Mouse (Mus musculus): ENCODE measurements around the gene Cdc25b. TPM values are rescaled to one million over a fixed set of nuclear protein-coding genes. Genes with fewer than 3 reads are reported as not detected.

The Cdc25b gene
- polyA plus RNA-seq, 2 experiments: 52.1 to 76.4 TPM

- Histone ChIP-seq H3K36me3 (ENCODE audit: control insufficient read depth, insufficient read depth, low read length) (peaks cover 15% of the 10 kb centered on the region), H3K4me3 (replicated peaks; ENCODE audit: low read length) (peak overlapping the region; percentile 64), H3K9ac (ENCODE audit: low read depth, low read length, severe bottlenecking) (peak overlapping the region; percentile 81), H3K4me1 (ENCODE audit: control insufficient read depth, insufficient read depth, low read length) (peaks cover 14% of the 10 kb centered on the region), H3K27me3 (ENCODE audit: control insufficient read depth, insufficient read depth, low read length) (no peaks in the 10 kb centered on the region), H3K27ac (replicated peaks; ENCODE audit: low read depth, low read length) (peak overlapping the region; percentile 61), H3K9me3 (ENCODE audit: control insufficient read depth, low read length) (no peaks in the 10 kb centered on the region), H3K4me2 (replicated peaks; ENCODE audit: low read depth, low read length, severe bottlenecking) (peak overlapping the region; percentile 88)
- WGBS: 9% methylated on average over 28 of the region's 28 CpGs
- ATAC-seq (ENCODE audit: low FRiP score, low read depth) (no peak; the same call in 1 of the 2 replicates), DNase-seq (ENCODE audit: low spot score) (no peak)
- TF ChIP-seq POLR2A (IDR thresholded peaks at IDR 0.05; ENCODE audit: borderline replicate concordance, extremely low read depth, insufficient read depth, insufficient read length): 0 out of 2 replicates have a peak, but pooled peaks have one; percentile 51
Observed at GRCm38 (mm10) chr2:131234127-131234650, 47.4 kb downstream of the Cdc25b start.

GRCm38 (mm10) chr2:131234970-131235635, 48.4 kb downstream of the Cdc25b start:
- H3K36me3 ChIP-seq (ENCODE audit: control insufficient read depth, insufficient read depth, low read length): peaks cover 22% of the 10 kb centered on the region
- no peaks in the 10 kb centered on the region for H3K9me3 ChIP-seq (ENCODE audit: control insufficient read depth, low read length)
- no peaks in the 10 kb centered on the region for H3K27me3 ChIP-seq (ENCODE audit: control insufficient read depth, insufficient read depth, low read length)
- no peak for TF ChIP-seq POLR2A (IDR thresholded peaks at IDR 0.05; ENCODE audit: borderline replicate concordance, extremely low read depth, insufficient read depth, insufficient read length)
- no peak overlapping the region for H3K27ac ChIP-seq (replicated peaks; ENCODE audit: low read depth, low read length)
- ATAC-seq (ENCODE audit: low FRiP score, low read depth) (no peak), DNase-seq (ENCODE audit: low spot score) (no peak)
- peak overlapping the region; percentile 81; the same call in 1 of the 2 replicates for H3K9ac ChIP-seq (ENCODE audit: low read depth, low read length, severe bottlenecking)
- peak overlapping the region; percentile 88 for H3K4me2 ChIP-seq (replicated peaks; ENCODE audit: low read depth, low read length, severe bottlenecking)
- WGBS: 75% methylated on average over 7 of the region's 7 CpGs
- H3K4me1 ChIP-seq (ENCODE audit: control insufficient read depth, insufficient read depth, low read length): peaks cover 14% of the 10 kb centered on the region
- H3K4me3 ChIP-seq (replicated peaks; ENCODE audit: low read length): peak overlapping the region; percentile 64; the same call in 1 of the 2 replicates

GRCm38 (mm10) chr2:131242180-131242579, 55.4 kb downstream of the Cdc25b start:
- Histone ChIP-seq H3K4me2 (replicated peaks; ENCODE audit: low read depth, low read length, severe bottlenecking) (no peak overlapping the region), H3K4me3 (replicated peaks; ENCODE audit: low read length) (no peak overlapping the region), H3K4me1 (ENCODE audit: control insufficient read depth, insufficient read depth, low read length) (no peaks in the 10 kb centered on the region), H3K27ac (replicated peaks; ENCODE audit: low read depth, low read length) (no peak overlapping the region), H3K36me3 (ENCODE audit: control insufficient read depth, insufficient read depth, low read length) (peaks cover 86% of the 10 kb centered on the region), H3K9ac (ENCODE audit: low read depth, low read length, severe bottlenecking) (no peak overlapping the region), H3K27me3 (ENCODE audit: control insufficient read depth, insufficient read depth, low read length) (no peaks in the 10 kb centered on the region), H3K9me3 (ENCODE audit: control insufficient read depth, low read length) (no peaks in the 10 kb centered on the region)
- no peak for DNase-seq (ENCODE audit: low spot score)
- TF ChIP-seq POLR2A (IDR thresholded peaks at IDR 0.05; ENCODE audit: borderline replicate concordance, extremely low read depth, insufficient read depth, insufficient read length): no peak
- ATAC-seq (ENCODE audit: low FRiP score, low read depth): no peak

- Histone ChIP-seq H3K27ac (replicated peaks; ENCODE audit: low read depth, low read length) (no peak overlapping the region), H3K27me3 (ENCODE audit: control insufficient read depth, insufficient read depth, low read length) (no peaks in the 10 kb centered on the region), H3K9me3 (ENCODE audit: control insufficient read depth, low read length) (no peaks in the 10 kb centered on the region), H3K4me1 (ENCODE audit: control insufficient read depth, insufficient read depth, low read length) (no peaks in the 10 kb centered on the region), H3K9ac (ENCODE audit: low read depth, low read length, severe bottlenecking) (no peak overlapping the region), H3K36me3 (ENCODE audit: control insufficient read depth, insufficient read depth, low read length) (peaks cover 89% of the 10 kb centered on the region), H3K4me3 (replicated peaks; ENCODE audit: low read length) (no peak overlapping the region), H3K4me2 (replicated peaks; ENCODE audit: low read depth, low read length, severe bottlenecking) (no peak overlapping the region)
- no peak for TF ChIP-seq POLR2A (IDR thresholded peaks at IDR 0.05; ENCODE audit: borderline replicate concordance, extremely low read depth, insufficient read depth, insufficient read length)
- DNase-seq (ENCODE audit: low spot score) (no peak), ATAC-seq (ENCODE audit: low FRiP score, low read depth) (no peak)
- WGBS: 83% methylated on average over 7 of the region's 7 CpGs
Observed at GRCm38 (mm10) chr2:131242929-131243328, 56.2 kb downstream of the Cdc25b start.

Other genes with a start within 250 kb of the Cdc25b start
- 56.1 and 72.8 TPM in 2 replicates for gene Gfra4, start 143.9 kb upstream of the Cdc25b start, polyA plus RNA-seq (2012; rRNA removed)
- gene Gfra4, start 143.9 kb upstream of the Cdc25b start, polyA plus RNA-seq (2014; fragmentation: Nextera tagmentation; extraction: Ambion mirVana): 33.3 and 38.6 TPM in 2 replicates
- gene Adam33, start 123.1 kb upstream of the Cdc25b start, polyA plus RNA-seq (2012; rRNA removed): 104 and 121 TPM in 2 replicates
- 30.7 and 33.8 TPM in 2 replicates for gene Adam33, start 123.1 kb upstream of the Cdc25b start, polyA plus RNA-seq (2014; fragmentation: Nextera tagmentation; extraction: Ambion mirVana)
- gene Siglec1, start 100.2 kb upstream of the Cdc25b start, polyA plus RNA-seq (2012; rRNA removed): 0.87 and 1.2 TPM in 2 replicates
- 0.51 and 0.94 TPM in 2 replicates for gene Siglec1, start 100.2 kb upstream of the Cdc25b start, polyA plus RNA-seq (2014; fragmentation: Nextera tagmentation; extraction: Ambion mirVana)
- 42.7 and 54.6 TPM in 2 replicates for gene Hspa12b, start 59.7 kb upstream of the Cdc25b start, polyA plus RNA-seq (2012; rRNA removed)
- gene Hspa12b, start 59.7 kb upstream of the Cdc25b start, polyA plus RNA-seq (2014; fragmentation: Nextera tagmentation; extraction: Ambion mirVana): 10.2 and 10.9 TPM in 2 replicates
- gene Gm11037, start 53.5 kb upstream of the Cdc25b start, polyA plus RNA-seq (2012; rRNA removed): not detected in 2 replicates
- not detected in 2 replicates for gene Gm11037, start 53.5 kb upstream of the Cdc25b start, polyA plus RNA-seq (2014; fragmentation: Nextera tagmentation; extraction: Ambion mirVana)
- gene 1700037H04Rik, start 26.9 kb upstream of the Cdc25b start, polyA plus RNA-seq (2012; rRNA removed): 62.7 and 76.1 TPM in 2 replicates
- 59.4 and 67.4 TPM in 2 replicates for gene 1700037H04Rik, start 26.9 kb upstream of the Cdc25b start, polyA plus RNA-seq (2014; fragmentation: Nextera tagmentation; extraction: Ambion mirVana)
- gene Cenpb, start 6.9 kb upstream of the Cdc25b start, polyA plus RNA-seq (2012; rRNA removed): 48.3 and 56.4 TPM in 2 replicates
- 9.2 and 12.2 TPM in 2 replicates for gene Cenpb, start 6.9 kb upstream of the Cdc25b start, polyA plus RNA-seq (2014; fragmentation: Nextera tagmentation; extraction: Ambion mirVana)
- gene Spef1, start 333 bp downstream of the Cdc25b start, polyA plus RNA-seq (2012; rRNA removed): 16.3 and 18.2 TPM in 2 replicates
- gene Spef1, start 333 bp downstream of the Cdc25b start, polyA plus RNA-seq (2014; fragmentation: Nextera tagmentation; extraction: Ambion mirVana): 6.7 and 8.1 TPM in 2 replicates
- 29.5 and 50.9 TPM in 2 replicates for gene Ap5s1, start 20.1 kb downstream of the Cdc25b start, polyA plus RNA-seq (2012; rRNA removed)
- gene Ap5s1, start 20.1 kb downstream of the Cdc25b start, polyA plus RNA-seq (2014; fragmentation: Nextera tagmentation; extraction: Ambion mirVana): 25.9 and 26.7 TPM in 2 replicates
- gene Mavs, start 47.1 kb downstream of the Cdc25b start, polyA plus RNA-seq (2012; rRNA removed): 27.4 and 37.2 TPM in 2 replicates
- gene Mavs, start 47.1 kb downstream of the Cdc25b start, polyA plus RNA-seq (2014; fragmentation: Nextera tagmentation; extraction: Ambion mirVana): 17.2 and 18.6 TPM in 2 replicates
- gene Pank2, start 75.5 kb downstream of the Cdc25b start, polyA plus RNA-seq (2012; rRNA removed): 44.7 and 47.2 TPM in 2 replicates
- gene Pank2, start 75.5 kb downstream of the Cdc25b start, polyA plus RNA-seq (2014; fragmentation: Nextera tagmentation; extraction: Ambion mirVana): 44.6 and 50.0 TPM in 2 replicates
- 14.6 and 18.0 TPM in 2 replicates for gene Rnf24, start 165.9 kb downstream of the Cdc25b start, polyA plus RNA-seq (2012; rRNA removed)
- 7.7 and 7.9 TPM in 2 replicates for gene Rnf24, start 165.9 kb downstream of the Cdc25b start, polyA plus RNA-seq (2014; fragmentation: Nextera tagmentation; extraction: Ambion mirVana)

All from limb, embryonic 14.5 days (tissue).